Mouse (Mus musculus): ENCODE measurements at regions not wholly inside any gene's neighbourhood (a gene's known extent, or its start where the extent isn't known, plus 50 kb on each side); places are given as distances from the start of the nearest gene placed in this dataset.

- TF ChIP-seq EP300 (IDR thresholded peaks at IDR 0.05; ENCODE audit: low read depth), result no peak
- no peak for TF ChIP-seq CTCF (IDR thresholded peaks at IDR 0.05; ENCODE audit: low read depth)
These were observed 128.4 kb downstream of the Cand1 start for GRCm38 (mm10) chr10:119111409-119111808.
